Mouse (Mus musculus) 416B (cell line): ENCODE measurements around the gene Med20.
A peak's percentile ranks its signal among the peaks of the same experiment; 100 is the strongest.
"Not testable (repeated sequence)": the region's sequence is repeated elsewhere in the genome, so short reads cannot be mapped to it uniquely, and the experiment has no call there.

ENCODE experiments used
- DNase-seq: peaks from one replicate; pipeline ENCODE4 v3.0.0; 2011; ENCODE audit warnings: low read depth

Gene Med20

GRCm38 (mm10) chr17:47596839-47597164, 14.6 kb upstream of the Med20 start:
- no peak for DNase-seq

DNA sequence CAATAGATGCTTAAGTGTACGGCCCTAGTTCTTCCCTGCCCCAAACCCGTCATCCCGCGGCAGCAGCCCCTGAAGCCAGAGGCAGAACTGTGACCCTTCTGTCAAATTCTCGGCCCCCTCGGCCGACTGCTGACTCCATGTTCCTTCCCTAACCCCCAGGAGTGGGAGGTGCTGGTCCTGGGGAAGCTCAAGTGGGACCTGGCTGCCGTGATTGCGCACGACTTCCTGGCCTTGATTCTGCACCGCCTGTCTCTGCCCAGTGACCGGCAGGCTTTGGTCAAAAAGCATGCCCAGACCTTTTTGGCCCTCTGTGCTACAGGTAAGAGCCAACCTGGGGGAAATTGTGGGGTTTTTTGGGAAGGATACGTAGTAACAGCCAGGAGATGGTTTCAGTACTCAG, 14.1 kb upstream of the Med20 start:
- no peak for DNase-seq

- DNase-seq, result peak; percentile 73
Observed at GRCm38 (mm10) chr17:47597838-47598579, 13.4 kb upstream of the Med20 start.

- DNase-seq, result not testable (repeated sequence)
Observed at GRCm38 (mm10) chr17:47598580-47599304, 12.6 kb upstream of the Med20 start.

DNA sequence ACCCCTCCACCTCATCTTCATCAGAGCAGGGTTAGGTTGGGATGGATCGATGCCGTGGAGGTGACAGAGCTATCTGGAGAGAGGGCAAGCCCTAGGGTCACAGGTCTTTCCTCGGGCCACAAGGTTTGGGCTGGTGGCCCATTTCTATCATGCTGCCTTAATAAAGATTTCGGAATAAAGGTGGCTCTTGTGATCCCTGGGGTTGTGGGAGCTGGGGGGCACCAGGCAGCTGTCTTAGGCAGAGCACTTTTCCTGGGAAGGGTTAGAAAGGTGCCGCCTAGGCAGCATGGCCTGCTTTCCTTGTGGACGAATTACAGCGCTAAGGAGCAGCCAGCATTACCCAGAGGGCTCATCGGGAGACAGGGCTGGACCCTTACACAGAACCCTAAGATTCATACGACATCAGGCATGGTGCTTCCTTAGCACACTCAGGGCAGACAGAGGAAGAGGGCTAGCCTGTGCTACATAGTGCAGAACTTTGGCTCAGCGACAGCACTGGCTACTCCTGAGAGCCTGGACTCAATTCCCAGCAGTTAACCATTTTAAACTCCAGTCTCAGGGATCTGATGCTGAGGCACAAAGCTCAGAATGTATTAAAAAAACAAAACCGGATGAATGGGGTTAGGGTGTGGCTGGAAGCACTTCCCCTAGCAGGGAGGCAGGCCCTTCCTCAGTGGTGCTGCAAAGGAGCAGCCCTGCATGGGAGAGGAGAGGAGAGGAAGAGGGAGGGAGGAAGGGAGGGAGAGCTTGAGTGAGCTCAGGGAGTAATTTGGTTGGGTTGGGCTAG, 11.7 kb upstream of the Med20 start:
- DNase-seq, result peak; percentile 84

DNA sequence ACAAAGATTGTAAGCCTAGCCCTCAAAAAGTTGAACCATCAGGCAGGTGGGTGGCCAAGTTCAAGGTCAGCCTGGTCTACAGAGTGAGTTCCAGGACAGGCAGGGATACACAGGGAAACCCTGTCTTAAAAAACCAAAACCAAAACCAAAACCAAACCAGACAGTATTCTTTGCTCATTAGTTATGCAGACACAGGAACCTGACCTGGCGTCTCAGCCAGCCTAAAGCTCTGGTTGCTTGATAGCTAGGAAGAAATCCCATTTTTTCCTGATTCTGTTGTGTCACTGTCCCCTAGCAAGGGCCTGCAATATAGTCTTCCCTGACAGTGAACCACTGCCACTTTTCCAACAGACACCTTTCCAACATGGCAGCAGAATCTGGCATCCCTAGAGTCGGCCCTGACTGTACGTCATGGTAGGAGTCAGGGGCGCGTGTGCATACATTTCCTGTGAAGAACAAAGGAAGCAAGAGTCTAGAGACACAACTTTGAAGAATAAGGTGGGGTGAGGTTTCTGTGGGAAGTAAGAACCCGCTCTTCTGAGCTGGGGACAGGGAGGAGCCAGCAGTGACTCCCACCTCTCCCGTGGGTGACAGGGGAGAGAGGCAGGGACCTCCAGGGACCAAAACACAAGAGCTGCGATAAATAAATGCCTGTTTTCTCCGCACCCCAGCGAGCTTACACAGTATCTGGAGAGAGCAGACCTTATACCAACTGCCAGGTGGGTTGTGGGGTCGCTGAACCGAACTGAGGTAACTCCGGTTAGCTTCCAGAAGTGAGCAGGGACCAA, 10.6 kb upstream of the Med20 start:
- no peak for DNase-seq

- no peak for DNase-seq
Observed at GRCm38 (mm10) chr17:47601389-47601755, 10.0 kb upstream of the Med20 start.

DNA sequence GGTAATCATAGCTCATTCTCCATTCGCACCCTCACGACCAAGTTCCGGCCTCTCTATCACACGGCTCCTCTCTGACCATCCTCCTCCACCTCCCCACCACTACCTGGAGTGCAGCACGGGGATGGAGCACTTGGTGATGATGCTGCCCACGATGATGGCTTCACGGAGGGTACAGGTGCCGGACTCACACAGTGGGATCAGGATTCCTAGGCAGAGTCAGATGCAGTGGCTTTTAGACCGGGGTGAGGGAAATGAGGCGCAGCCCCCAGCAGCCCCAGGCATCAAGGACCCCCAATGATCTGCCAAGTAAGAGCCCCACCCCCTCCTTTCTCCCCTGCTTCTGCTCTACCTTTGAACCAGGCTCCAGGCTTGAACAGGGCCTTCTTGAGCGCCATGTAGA, 9.1 kb upstream of the Med20 start:
- DNase-seq, result no peak

DNA sequence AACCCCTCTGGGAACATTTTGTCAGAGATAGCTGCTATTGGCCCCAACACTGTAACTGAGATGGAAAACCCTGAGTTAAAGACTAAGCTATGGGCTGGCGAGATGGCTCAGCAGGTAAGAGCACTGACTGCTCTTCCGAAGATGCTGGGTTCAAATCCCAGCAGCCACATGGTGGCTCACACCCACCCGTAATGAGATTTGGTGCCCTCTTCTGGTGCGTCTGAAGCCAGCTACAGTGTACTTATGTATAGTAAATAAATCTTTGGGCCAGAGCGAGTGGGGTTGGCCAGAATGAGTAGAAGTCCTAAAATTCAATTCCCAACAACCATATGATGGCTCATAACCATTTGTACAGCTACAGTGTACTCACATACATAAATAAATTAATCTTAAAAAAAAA, 5.2 kb upstream of the Med20 start:
- DNase-seq, result peak; percentile 65

DNA sequence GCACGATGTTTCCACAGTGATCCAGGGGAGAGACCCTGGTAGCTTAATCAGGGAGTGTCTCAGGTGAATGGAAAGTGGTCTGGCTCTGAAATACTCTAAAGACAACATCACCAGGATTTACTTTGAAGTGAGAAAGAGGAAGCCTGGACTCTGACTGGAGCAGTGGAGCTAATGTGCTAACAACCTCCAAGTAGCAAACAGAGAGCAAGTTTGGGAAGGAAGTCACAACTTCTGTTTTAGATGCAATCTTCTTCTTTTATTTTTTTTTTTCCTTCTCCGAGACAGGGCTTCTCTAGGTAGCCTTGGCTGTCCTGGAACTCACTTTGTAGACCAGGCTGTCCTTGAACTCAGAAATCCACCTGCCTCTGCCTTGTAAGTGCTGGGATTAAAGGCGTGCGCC, 2.2 kb upstream of the Med20 start:
- peak; percentile 30 for DNase-seq

DNA sequence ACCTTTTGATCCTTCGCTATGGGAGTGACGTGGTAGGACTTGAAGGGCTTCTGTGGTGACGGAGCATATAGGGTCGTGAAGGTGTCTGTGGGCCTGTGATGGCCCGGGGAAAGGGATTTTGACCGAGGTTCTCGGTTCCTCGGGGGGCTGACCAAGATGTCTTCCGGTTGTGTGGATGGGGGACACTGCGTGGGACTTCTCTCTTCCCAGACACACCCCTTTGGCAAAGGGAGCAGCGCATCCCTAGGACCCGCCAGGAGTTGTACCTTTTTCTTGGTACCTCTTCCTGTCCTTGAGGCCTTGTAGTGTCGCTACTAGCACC, 240 bp downstream of the Med20 start:
- no peak for DNase-seq

DNA sequence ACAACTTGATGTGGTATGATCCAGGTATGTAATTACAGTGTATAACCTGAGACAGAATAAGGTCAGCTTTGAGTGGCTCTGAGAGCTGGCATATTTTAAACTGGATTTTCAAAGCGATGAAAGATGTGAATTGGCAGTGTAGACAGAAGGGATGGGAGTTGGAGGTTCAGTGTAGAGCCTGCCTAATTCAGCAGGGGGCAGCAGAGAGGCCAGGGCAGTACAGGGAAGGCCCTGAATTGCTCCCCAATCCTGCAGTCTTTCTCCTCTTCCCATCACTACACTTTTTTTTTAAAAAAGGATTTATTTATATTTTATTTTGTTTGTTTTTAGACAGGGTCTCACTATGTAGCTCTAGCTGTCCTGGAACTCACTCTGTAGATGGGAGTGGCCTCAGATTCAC, 2.6 kb downstream of the Med20 start:
- peak; percentile 65 for DNase-seq

DNA sequence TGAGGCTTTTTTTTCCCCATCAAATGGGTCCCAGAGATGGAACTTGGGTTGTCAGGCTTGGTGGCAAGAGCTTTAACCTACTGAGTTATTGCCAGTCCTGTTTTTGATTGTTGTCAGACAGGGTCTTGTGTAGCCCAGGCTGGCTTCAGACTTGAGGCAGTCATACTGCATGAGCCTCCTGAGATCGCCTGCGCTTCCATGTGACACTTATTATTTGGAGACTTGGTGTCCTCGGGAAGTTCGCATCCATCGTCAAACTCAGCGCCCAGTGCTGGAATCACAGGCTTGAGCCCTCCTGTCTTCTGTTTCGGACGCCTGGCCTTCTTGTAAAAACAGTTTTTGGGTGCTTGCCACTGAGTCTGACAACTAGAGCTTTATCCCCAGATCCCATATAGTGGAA, 4.7 kb downstream of the Med20 start:
- DNase-seq, result no peak

GRCm38 (mm10) chr17:47616652-47617051, 5.3 kb downstream of the Med20 start:
- no peak for DNase-seq

- no peak for DNase-seq
Observed at GRCm38 (mm10) chr17:47617605-47618307, 6.4 kb downstream of the Med20 start.

- DNase-seq, result no peak
Observed at GRCm38 (mm10) chr17:47618556-47619311, 7.4 kb downstream of the Med20 start.

DNA sequence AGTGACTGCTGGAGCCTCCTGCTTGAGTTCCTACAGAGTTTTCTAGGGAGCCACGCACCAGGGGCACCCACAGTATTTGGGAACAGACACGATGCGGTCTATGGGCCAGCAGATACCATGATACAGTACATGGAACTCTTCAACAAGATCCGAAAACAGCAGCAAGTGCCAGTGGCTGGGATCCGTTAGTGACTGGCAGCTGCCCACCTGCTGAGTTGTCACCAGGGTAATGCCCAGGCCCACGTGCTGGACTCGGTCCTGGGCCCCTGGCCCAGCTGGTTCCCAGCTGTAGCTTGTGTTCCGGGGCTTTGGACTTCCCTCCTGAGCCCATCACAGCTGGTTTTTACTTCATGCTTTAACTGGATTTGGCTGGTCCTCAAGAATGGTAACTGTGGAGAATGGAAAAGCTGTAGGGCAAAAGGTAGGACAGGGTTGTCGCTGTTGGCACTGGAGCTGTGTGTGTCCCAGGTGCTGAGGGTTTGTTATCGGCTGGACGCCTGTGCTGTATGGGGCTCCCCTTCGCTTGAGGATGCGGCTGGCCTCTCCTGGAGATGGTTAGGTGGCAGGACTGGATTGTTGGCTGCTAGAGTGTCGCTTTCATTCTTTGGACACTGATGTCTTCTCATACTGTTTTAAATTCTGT, 11.7 kb downstream of the Med20 start:
- DNase-seq, result no peak

DNA sequence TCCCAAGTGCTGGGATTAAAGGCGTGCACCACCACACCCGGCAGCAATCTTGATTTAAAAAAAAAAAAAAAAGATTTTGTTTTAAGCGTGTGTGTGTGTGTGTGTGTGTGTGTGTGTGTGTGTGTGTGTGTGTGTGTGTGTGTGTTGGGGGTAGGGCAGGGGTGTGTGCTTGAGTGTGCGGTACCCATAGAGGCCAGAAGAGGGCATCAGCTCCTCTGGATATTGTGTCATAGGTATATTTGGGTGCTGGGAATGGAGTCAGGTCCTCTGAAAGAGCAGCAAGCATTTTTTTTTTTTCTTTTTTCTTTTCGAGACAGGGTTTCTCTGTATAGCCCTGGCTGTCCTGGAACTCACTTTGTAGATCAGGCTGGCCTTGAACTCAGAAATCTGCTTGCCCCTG, 13.2 kb downstream of the Med20 start:
- DNase-seq, result not testable (repeated sequence)

DNA sequence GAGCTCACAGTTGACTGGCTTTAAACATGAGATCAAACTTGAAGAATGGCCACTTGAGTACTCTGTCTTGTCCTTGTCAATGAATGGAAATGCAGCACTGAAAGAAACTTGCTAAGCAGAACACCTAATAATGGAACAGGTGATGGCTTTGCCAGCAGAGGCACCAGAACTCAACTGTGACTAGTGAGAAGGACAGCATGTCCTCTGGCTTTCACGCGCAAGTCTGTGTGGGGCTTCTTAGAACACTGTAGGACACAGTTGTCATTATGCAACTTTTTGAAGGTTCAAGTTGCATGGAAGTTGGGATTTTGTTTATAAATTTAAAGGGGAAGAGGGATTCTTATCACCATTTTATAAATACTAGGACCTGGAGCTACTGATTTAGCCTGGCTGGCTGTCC, 13.7 kb downstream of the Med20 start:
- no peak for DNase-seq

DNA sequence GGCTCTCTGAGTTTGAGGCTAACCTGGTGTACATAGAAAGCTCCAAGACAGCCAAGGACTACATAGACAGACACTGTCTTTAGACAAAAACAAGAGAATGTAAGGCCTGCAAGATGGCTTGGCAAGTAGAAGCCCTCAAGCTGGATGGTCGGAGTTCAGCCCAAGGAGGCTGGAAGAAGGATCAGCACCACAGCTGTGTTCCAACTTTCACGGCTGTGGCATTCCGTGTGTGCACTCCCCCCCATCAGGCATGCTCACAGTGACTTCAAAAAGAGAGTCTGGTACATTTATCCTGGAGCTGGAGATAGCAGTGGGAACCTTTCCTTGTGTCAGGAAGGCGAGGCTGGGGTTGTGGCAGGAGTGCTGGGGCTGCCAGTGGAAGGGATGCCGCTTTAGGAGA, 14.6 kb downstream of the Med20 start:
- no peak for DNase-seq

DNA sequence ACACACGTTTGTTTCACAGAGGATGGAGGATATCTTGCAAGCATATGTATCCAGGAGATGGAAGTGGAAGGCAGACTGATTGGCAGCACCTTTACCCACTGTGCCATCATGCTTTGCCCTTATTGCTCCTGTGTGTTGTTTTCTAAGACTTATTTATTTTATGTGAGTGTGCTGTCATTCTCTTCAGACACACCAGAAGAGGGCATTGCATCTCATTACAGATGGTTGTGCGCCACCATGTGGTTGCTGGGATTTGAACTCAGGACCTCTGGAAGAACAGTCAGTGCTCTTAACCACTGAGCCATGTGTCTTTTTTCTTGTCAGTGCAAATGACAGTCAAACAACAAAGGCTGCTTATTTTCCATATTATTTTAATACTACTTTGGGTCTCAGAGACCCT, 16.4 kb downstream of the Med20 start:
- DNase-seq, result no peak
